Mouse (Mus musculus) stomach, embryonic 14.5 days (tissue): Measurements from ENCODE around the gene Lrrc8d. TPM values are rescaled to one million over a fixed set of nuclear protein-coding genes. Genes with fewer than 3 reads are reported as not detected.

Experiments
- ATAC-seq: fragments of 200-750 bp; cut with Nextera tagmentation; 2 replicates; pipeline ENCODE4 v1.8.0; 2017; ENCODE audit warnings: low read depth, moderate TSS enrichment; ENCODE audit not compliant: insufficient number of reproducible peaks, insufficient read depth, low FRiP score
- H3K27ac ChIP-seq: fragments of 300-500 bp; sonication (generic); 2 replicates; pipeline ENCODE4 v1.5.1; 2014; ENCODE audit warnings: mild to moderate bottlenecking, low read length, moderate library complexity, mixed read lengths
- H3K27me3 ChIP-seq: fragments of 300-500 bp; sonication (generic); 2 replicates; pipeline ENCODE4 v1.6.1; 2014; ENCODE audit warnings: low read length, control low read depth, mixed read lengths; ENCODE audit not compliant: control insufficient read depth, insufficient read depth
- H3K36me3 ChIP-seq: fragments of 300-500 bp; sonication (generic); 2 replicates; pipeline ENCODE4 v1.6.1; 2014; ENCODE audit warnings: mild to moderate bottlenecking, control low read depth, low read length, moderate library complexity, mixed read lengths; ENCODE audit not compliant: control insufficient read depth, insufficient read depth
- H3K4me1 ChIP-seq: fragments of 300-500 bp; sonication (generic); 2 replicates; pipeline ENCODE4 v1.6.1; 2014; ENCODE audit warnings: low read length, control low read depth, mixed read lengths; ENCODE audit not compliant: control insufficient read depth, insufficient read depth
- H3K4me2 ChIP-seq: fragments of 300-500 bp; sonication (generic); replicated peaks from 2 replicates; pipeline ENCODE4 v1.6.1; 2014; ENCODE audit warnings: low read depth, low read length, control low read depth
- H3K4me3 ChIP-seq: fragments of 300-500 bp; sonication (generic); 2 replicates; pipeline ENCODE4 v1.5.1; 2014; ENCODE audit warnings: low read depth, low read length, control low read depth
- H3K9ac ChIP-seq: fragments of 300-500 bp; sonication (generic); replicated peaks from 2 replicates; pipeline ENCODE4 v1.6.1; 2014; ENCODE audit warnings: low read depth, mild to moderate bottlenecking, control low read depth, low read length, moderate library complexity, mixed read lengths
- H3K9me3 ChIP-seq: fragments of 300-500 bp; sonication (generic); 2 replicates; pipeline ENCODE4 v1.6.1; 2016; ENCODE audit warnings: low read depth, low read length, control low read depth; ENCODE audit not compliant: control insufficient read depth
- WGBS: fragments of 180-500 bp; shearing (Covaris S2); extraction: QIAGEN DNeasy Blood & Tissue Kit; methylation state at CpG from one replicate; pipeline ENCODE4 v1.1.7; 2014; 5-methylcytosine and 5-hydroxymethylcytosine counted together
- polyA plus RNA-seq: library from polyadenylated mRNA; unstranded; fragments of >200 nt; fragmentation: Nextera tagmentation; extraction: Ambion mirVana; gene quantifications from 2 replicates; pipeline ENCODE4 v1.2.1, GENCODE M21; 2014

Lrrc8d gene
- polyA plus RNA-seq, 1 experiment from 2014 or later, result 17.6 TPM

- ATAC-seq, result no peak
- Histone ChIP-seq H3K27me3 (no peaks in the 10 kb centered on the region), H3K9me3 (peaks cover 9% of the 10 kb centered on the region; the same call in 1 of the 2 replicates), H3K4me3 (no peak overlapping the region), H3K4me2 (no peak overlapping the region), H3K36me3 (peaks cover 25% of the 10 kb centered on the region), H3K9ac (no peak overlapping the region), H3K27ac (no peak overlapping the region), H3K4me1 (no peaks in the 10 kb centered on the region)
- WGBS, result 96% methylated on average over 14 of the region's 14 CpGs
Measured at GRCm38 (mm10) chr5:105813036-105813435, 113.3 kb downstream of the Lrrc8d start.

DNA sequence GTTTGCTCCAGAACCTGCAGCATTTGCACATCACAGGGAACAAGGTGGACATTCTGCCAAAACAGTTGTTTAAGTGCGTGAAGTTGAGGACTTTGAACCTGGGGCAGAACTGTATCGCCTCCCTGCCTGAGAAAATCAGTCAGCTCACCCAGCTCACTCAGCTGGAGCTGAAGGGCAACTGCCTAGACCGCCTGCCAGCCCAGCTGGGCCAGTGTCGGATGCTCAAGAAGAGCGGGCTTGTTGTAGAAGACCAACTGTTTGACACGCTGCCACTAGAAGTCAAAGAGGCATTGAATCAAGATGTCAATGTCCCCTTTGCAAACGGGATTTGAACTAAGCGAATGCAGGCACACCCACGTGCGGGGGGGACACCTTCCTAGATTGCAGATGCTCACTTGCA lies 114.2 kb downstream of the Lrrc8d start:
- 90% methylated on average over 10 of the region's 10 CpGs for WGBS
- no peak for ATAC-seq
- H3K4me3 ChIP-seq, result no peak overlapping the region
- peaks cover 25% of the 10 kb centered on the region for H3K36me3 ChIP-seq
- H3K27me3 ChIP-seq, result no peaks in the 10 kb centered on the region
- H3K4me2 ChIP-seq, result no peak overlapping the region
- H3K9ac ChIP-seq, result no peak overlapping the region
- H3K27ac ChIP-seq, result no peak overlapping the region
- H3K9me3 ChIP-seq, result peaks cover 9% of the 10 kb centered on the region; the same call in 1 of the 2 replicates
- H3K4me1 ChIP-seq, result no peaks in the 10 kb centered on the region

DNA sequence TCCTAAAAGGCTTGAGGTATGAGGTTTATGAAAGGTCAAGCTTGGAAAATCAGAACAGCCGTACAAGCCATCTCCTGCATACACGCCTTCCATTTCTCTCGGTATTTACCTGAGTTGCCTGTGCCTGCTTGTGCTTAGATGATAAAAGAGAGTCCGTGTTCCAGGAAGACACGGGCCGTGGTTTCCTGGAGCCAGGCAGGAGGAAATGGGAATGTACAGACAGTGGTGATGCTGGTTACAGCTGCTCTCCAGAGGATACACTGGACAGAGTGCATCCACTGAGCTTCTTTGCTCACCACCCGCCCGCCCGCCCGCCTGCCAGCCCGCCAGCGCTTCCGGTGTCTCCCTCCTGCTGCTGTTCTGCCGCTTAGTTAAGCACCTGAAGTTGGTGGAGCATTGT lies 116.3 kb downstream of the Lrrc8d start:
- H3K27me3 ChIP-seq, result no peaks in the 10 kb centered on the region
- no peak overlapping the region for H3K9ac ChIP-seq
- H3K4me1 ChIP-seq, result no peaks in the 10 kb centered on the region
- no peak overlapping the region for H3K4me2 ChIP-seq
- H3K9me3 ChIP-seq, result peaks cover 9% of the 10 kb centered on the region; the same call in 1 of the 2 replicates
- WGBS, result 86% methylated on average over 14 of the region's 14 CpGs
- no peak overlapping the region for H3K4me3 ChIP-seq
- H3K27ac ChIP-seq, result no peak overlapping the region
- no peak for ATAC-seq
- peaks cover 25% of the 10 kb centered on the region for H3K36me3 ChIP-seq

DNA sequence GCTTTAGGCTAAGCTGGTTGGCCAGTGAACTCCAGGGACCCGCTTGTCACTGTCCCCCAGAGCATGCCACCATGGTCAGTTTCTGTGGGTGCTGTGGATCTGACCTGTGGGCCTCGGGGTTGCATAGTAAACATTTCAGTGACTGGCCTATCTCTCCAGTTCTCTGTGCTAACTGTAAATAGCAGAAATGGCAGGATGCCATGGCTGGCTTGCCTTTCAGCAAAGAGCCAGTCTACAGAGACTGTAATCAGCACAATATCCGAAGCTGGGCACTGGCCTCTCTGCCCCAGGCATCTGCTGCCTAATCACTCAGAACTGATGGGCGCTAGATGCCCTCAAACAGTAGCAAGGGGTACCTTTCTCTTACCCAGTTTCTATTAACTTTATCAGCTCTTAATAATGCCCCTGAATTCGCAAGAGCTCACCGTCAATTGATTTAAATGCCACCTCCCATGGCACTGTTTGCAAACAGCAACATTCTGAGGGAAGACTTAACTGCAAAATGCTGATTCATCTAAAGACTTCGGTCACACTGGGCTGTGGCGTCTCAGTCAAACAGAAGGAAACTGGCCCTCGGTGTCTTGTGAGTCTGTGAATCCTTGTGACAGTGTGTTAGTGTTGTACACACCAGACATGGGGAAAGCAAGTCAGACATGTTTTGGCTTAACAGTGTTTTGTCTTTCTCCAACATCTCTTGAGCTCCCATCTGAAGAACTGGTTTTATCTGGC lies 117.6 kb downstream of the Lrrc8d start:
- Histone ChIP-seq H3K9ac (no peak overlapping the region), H3K4me3 (no peak overlapping the region), H3K4me1 (no peaks in the 10 kb centered on the region), H3K9me3 (peaks cover 8% of the 10 kb centered on the region; the same call in 1 of the 2 replicates), H3K36me3 (peaks cover 18% of the 10 kb centered on the region), H3K4me2 (no peak overlapping the region), H3K27me3 (no peaks in the 10 kb centered on the region), H3K27ac (no peak overlapping the region)
- no peak for ATAC-seq
- 87% methylated on average over 9 of the region's 9 CpGs for WGBS

- Histone ChIP-seq H3K4me3 (no peak overlapping the region), H3K36me3 (peaks cover 8% of the 10 kb centered on the region), H3K9ac (no peak overlapping the region), H3K4me1 (no peaks in the 10 kb centered on the region), H3K27me3 (no peaks in the 10 kb centered on the region), H3K9me3 (no peaks in the 10 kb centered on the region), H3K4me2 (no peak overlapping the region), H3K27ac (no peak overlapping the region)
- WGBS, result 60% methylated on average over 5 of the region's 5 CpGs
- no peak for ATAC-seq
Measured at GRCm38 (mm10) chr5:105818411-105818810, 118.6 kb downstream of the Lrrc8d start.

DNA sequence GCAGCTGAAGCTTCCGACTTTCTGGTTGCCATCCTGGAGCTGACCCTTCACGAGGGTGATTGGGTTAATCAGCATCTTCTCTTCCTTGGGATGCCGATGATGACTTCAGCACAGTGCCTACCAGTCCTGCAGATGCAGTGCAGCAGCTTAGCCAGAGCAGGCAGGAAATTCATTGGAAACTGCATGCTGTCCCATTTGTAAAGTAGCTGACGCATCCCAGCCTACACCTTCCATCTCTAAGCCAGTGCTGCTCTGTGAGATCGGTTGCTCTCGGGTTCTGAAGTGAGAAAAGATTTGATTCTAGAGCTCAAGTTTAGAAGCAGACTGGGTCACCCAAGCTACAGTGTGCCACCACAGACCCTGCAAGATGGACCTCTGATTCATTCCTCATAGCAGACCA lies 121.6 kb downstream of the Lrrc8d start:
- ATAC-seq, result no peak
- H3K4me2 ChIP-seq, result no peak overlapping the region
- no peak overlapping the region for H3K27ac ChIP-seq
- no peak overlapping the region for H3K9ac ChIP-seq
- 73% methylated on average over 6 of the region's 6 CpGs for WGBS
- no peak overlapping the region for H3K4me3 ChIP-seq
- H3K4me1 ChIP-seq, result peaks cover 4% of the 10 kb centered on the region; the same call in 1 of the 2 replicates
- no peaks in the 10 kb centered on the region for H3K9me3 ChIP-seq
- no peaks in the 10 kb centered on the region for H3K27me3 ChIP-seq
- H3K36me3 ChIP-seq, result no peaks in the 10 kb centered on the region

- H3K27ac ChIP-seq, result no peak overlapping the region
Measured at GRCm38 (mm10) chr5:105822521-105823498, 123.0 kb downstream of the Lrrc8d start.

GRCm38 (mm10) chr5:105824282-105824681 lies 124.5 kb downstream of the Lrrc8d start:
- H3K9me3 ChIP-seq, result no peaks in the 10 kb centered on the region
- H3K36me3 ChIP-seq, result no peaks in the 10 kb centered on the region
- no peak for ATAC-seq
- no peaks in the 10 kb centered on the region for H3K27me3 ChIP-seq
- no peak overlapping the region for H3K4me3 ChIP-seq
- WGBS, result 59% methylated on average over 7 of the region's 7 CpGs
- no peak overlapping the region for H3K9ac ChIP-seq
- no peak overlapping the region for H3K27ac ChIP-seq
- H3K4me2 ChIP-seq, result no peak overlapping the region
- H3K4me1 ChIP-seq, result peaks cover 4% of the 10 kb centered on the region; the same call in 1 of the 2 replicates

More at GRCm38 (mm10) chr5:105822521-105823498, 123.0 kb downstream of the Lrrc8d start:
- Histone ChIP-seq H3K4me2 (no peak overlapping the region), H3K9me3 (no peaks in the 10 kb centered on the region), H3K9ac (no peak overlapping the region), H3K4me3 (no peak overlapping the region), H3K4me1 (peaks cover 4% of the 10 kb centered on the region; the same call in 1 of the 2 replicates), H3K27me3 (no peaks in the 10 kb centered on the region), H3K36me3 (no peaks in the 10 kb centered on the region)
- WGBS, result 67% methylated on average over 15 of the region's 15 CpGs
- no peak for ATAC-seq
